Mouse (Mus musculus) ES-E14 (cell line): Measurements from ENCODE around the gene Fbxo33. TPM values are rescaled to one million over a fixed set of nuclear protein-coding genes. Genes with fewer than 3 reads are reported as not detected.
A peak's percentile ranks its signal among the peaks of the same experiment; 100 is the strongest.

Experiments
- DNase-seq: peaks from one replicate; pipeline ENCODE4 v3.0.0-alpha.2; 2013; ENCODE audit warnings: low read depth, low spot score
- H3K27ac ChIP-seq: 2 replicates; pipeline ENCODE4 v1.5.1; 2012; ENCODE audit warnings: low read depth, mild to moderate bottlenecking, low read length, moderate library complexity, mixed read lengths; ENCODE audit not compliant: poor library complexity, insufficient read depth, severe bottlenecking
- H3K36me3 ChIP-seq: 2 replicates; pipeline ENCODE4 v1.6.1; 2012; ENCODE audit warnings: mild to moderate bottlenecking, low read length, moderate library complexity, mixed read lengths; ENCODE audit not compliant: control insufficient read depth, poor library complexity, insufficient read depth, severe bottlenecking
- H3K4me1 ChIP-seq, 2 experiments: fragments of 150-350 bp in 1 of 2; sonication (generic) in 1 of 2; 2 replicates each; pipeline ENCODE4 v1.6.1; 2012; ENCODE audit warnings: low read length in 2 of 2, mild to moderate bottlenecking in 1 of 2, mixed read lengths in 1 of 2; ENCODE audit not compliant: control insufficient read depth in 2 of 2, insufficient read depth in 2 of 2, poor library complexity in 1 of 2
- H3K4me3 ChIP-seq, 2 experiments: fragments of 150-350 bp in 1 of 2; sonication (generic) in 1 of 2; 2 replicates each; pipeline ENCODE4 v1.5.1; 2012; ENCODE audit warnings: low read length in 2 of 2, low read depth in 1 of 2, mild to moderate bottlenecking in 1 of 2, mixed read lengths in 1 of 2; ENCODE audit not compliant: insufficient read depth in 1 of 2, poor library complexity in 1 of 2, severe bottlenecking in 1 of 2
- H3K9ac ChIP-seq: 2 replicates; pipeline ENCODE4 v1.6.1; 2012; ENCODE audit warnings: low read depth, mild to moderate bottlenecking, low read length, mixed read lengths; ENCODE audit not compliant: poor library complexity, insufficient read depth, severe bottlenecking
- H3K9me3 ChIP-seq: fragments of 150-350 bp; sonication (generic); 2 replicates; pipeline ENCODE4 v1.6.1; 2012; ENCODE audit warnings: low read depth, mild to moderate bottlenecking, low read length; ENCODE audit not compliant: control insufficient read depth, insufficient read depth
- CHD2 ChIP-seq: IDR thresholded peaks from 2 replicates; pipeline ENCODE4 v1.6.1; 2014; ENCODE audit warnings: mild to moderate bottlenecking, low read depth, low read length, inconsistent platforms
- HCFC1 ChIP-seq: IDR thresholded peaks from 2 replicates; pipeline ENCODE4 v1.6.1; 2012; ENCODE audit warnings: low read length, inconsistent platforms, borderline replicate concordance; ENCODE audit not compliant: insufficient read depth
- MAFK ChIP-seq: IDR thresholded peaks from 2 replicates; pipeline ENCODE4 v1.6.1; 2014; ENCODE audit warnings: mild to moderate bottlenecking, low read depth, low read length, inconsistent platforms; ENCODE audit not compliant: insufficient read depth
- ZC3H11A ChIP-seq: IDR thresholded peaks from 2 replicates; pipeline ENCODE4 v1.6.1; 2012; ENCODE audit warnings: low read depth, mild to moderate bottlenecking, inconsistent platforms, low read length, borderline replicate concordance
- ZNF384 ChIP-seq: IDR thresholded peaks from 2 replicates; pipeline ENCODE4 v1.6.1; 2012; ENCODE audit warnings: low read depth, low read length, inconsistent platforms
- in situ Hi-C, 2 experiments: fragments of 600-800 bp; cut with MboI; formaldehyde crosslinking; loops; one replicate each; pipeline ENCODE4 v1.15.1; 2025; ENCODE audit warnings: low sequenced_read_pairs in 2 of 2, inconsistent platforms in 1 of 2; ENCODE audit not compliant: unreplicated experiment in 2 of 2
- total RNA-seq: library from RNA; depleted of rRNA; stranded (reverse); fragments of 300-350 nt; gene quantifications from 2 replicates; pipeline ENCODE4 v1.2.3, GENCODE M21; 2012

Fbxo33 gene
- total RNA-seq, 1 experiment: 41.5 TPM

GRCm38 (mm10) chr12:59206208-59206999, 13.1 kb downstream of the Fbxo33 start:
- no peak for DNase-seq
- no peaks in the 10 kb centered on the region for H3K4me1 ChIP-seq
- no peak for TF ChIP-seq ZNF384
- TF ChIP-seq ZC3H11A: no peak
- TF ChIP-seq HCFC1: no peak
- no peak for TF ChIP-seq MAFK
- no peak for TF ChIP-seq CHD2
- no peak overlapping the region for H3K9ac ChIP-seq
- H3K4me3 ChIP-seq: no peak overlapping the region
- H3K36me3 ChIP-seq: peaks cover 6% of the 10 kb centered on the region; the same call in 1 of the 2 replicates
- in situ Hi-C loops: no loop called here
- no peak overlapping the region for H3K27ac ChIP-seq
- no peaks in the 10 kb centered on the region for H3K9me3 ChIP-seq

GRCm38 (mm10) chr12:59205571-59205970, 14.0 kb downstream of the Fbxo33 start:
- peaks cover 6% of the 10 kb centered on the region; the same call in 1 of the 2 replicates for H3K36me3 ChIP-seq
- H3K27ac ChIP-seq: no peak overlapping the region
- no peak for TF ChIP-seq MAFK
- TF ChIP-seq CHD2: no peak
- no peak for TF ChIP-seq HCFC1
- no peak for TF ChIP-seq ZNF384
- TF ChIP-seq ZC3H11A: no peak
- no peaks in the 10 kb centered on the region for H3K4me1 ChIP-seq
- H3K9me3 ChIP-seq: no peaks in the 10 kb centered on the region
- H3K9ac ChIP-seq: no peak overlapping the region
- DNase-seq: no peak
- in situ Hi-C loops: no loop called here
- no peak overlapping the region for H3K4me3 ChIP-seq

DNA sequence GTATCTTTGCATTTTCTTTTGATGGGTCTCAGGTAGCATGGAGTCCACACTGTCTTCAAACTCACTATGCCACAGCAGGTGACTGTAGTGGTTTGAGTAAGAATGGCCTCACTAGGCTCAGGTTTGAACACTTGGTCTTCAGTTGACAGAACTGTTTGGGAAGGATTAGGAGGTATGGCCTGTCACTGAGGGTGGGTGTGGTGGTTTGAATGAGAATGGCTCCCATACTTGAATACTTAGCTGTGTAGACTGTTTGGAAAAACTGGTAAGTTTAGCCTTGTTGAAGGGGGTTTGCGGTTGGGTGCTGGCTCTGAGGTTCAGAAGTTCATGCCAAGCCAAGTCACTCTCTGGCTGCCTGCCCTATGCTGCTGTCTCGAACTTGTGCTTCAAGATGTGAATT, 20.2 kb downstream of the Fbxo33 start:
- no peak overlapping the region for H3K27ac ChIP-seq
- H3K4me3 ChIP-seq: no peak overlapping the region
- no peak for DNase-seq
- in situ Hi-C loops: no loop called here
- no peak for TF ChIP-seq CHD2
- no peak for TF ChIP-seq HCFC1
- TF ChIP-seq MAFK: no peak
- TF ChIP-seq ZC3H11A: no peak
- TF ChIP-seq ZNF384: no peak
- peaks cover 7% of the 10 kb centered on the region; the same call in 1 of the 2 replicates for H3K36me3 ChIP-seq
- no peaks in the 10 kb centered on the region for H3K9me3 ChIP-seq
- H3K9ac ChIP-seq: no peak overlapping the region
- H3K4me1 ChIP-seq: no peaks in the 10 kb centered on the region

GRCm38 (mm10) chr12:59198750-59199149, 20.8 kb downstream of the Fbxo33 start:
- TF ChIP-seq ZNF384 (no peak), MAFK (peak; percentile 81), HCFC1 (no peak), ZC3H11A (no peak), CHD2 (no peak)
- in situ Hi-C loops: no loop called here
- no peak overlapping the region for H3K27ac ChIP-seq
- H3K9ac ChIP-seq: no peak overlapping the region
- H3K36me3 ChIP-seq: peaks cover 7% of the 10 kb centered on the region; the same call in 1 of the 2 replicates
- no peak for DNase-seq
- no peak overlapping the region for H3K4me3 ChIP-seq
- H3K4me1 ChIP-seq: no peaks in the 10 kb centered on the region
- H3K9me3 ChIP-seq: no peaks in the 10 kb centered on the region
